Mouse (Mus musculus) retina, adult 2 months (tissue): ENCODE measurements around the gene Cux1.

Experiments used
- DNase-seq: peaks from one replicate; pipeline ENCODE4 v3.0.0-alpha.2; 2012; ENCODE audit warnings: low read depth, low spot score

The Cux1 gene

GRCm38 (mm10) chr5:136382261-136383005 lies 184.9 kb downstream of the Cux1 start:
- no peak for DNase-seq

GRCm38 (mm10) chr5:136379405-136379804 lies 187.9 kb downstream of the Cux1 start:
- DNase-seq: no peak

- DNase-seq: no peak
Measured at GRCm38 (mm10) chr5:136377101-136377500, 190.2 kb downstream of the Cux1 start.

GRCm38 (mm10) chr5:136375350-136375749 lies 191.9 kb downstream of the Cux1 start:
- no peak for DNase-seq

GRCm38 (mm10) chr5:136372276-136372675 lies 195.0 kb downstream of the Cux1 start:
- DNase-seq: no peak

GRCm38 (mm10) chr5:136363421-136363820 lies 203.9 kb downstream of the Cux1 start:
- no peak for DNase-seq

- DNase-seq: no peak
Measured at GRCm38 (mm10) chr5:136362473-136363230, 204.6 kb downstream of the Cux1 start.

- DNase-seq: no peak
Measured at GRCm38 (mm10) chr5:136362021-136362420, 205.3 kb downstream of the Cux1 start.

GRCm38 (mm10) chr5:136357227-136357626 lies 210.1 kb downstream of the Cux1 start:
- DNase-seq: no peak

GRCm38 (mm10) chr5:136355583-136356126 lies 211.6 kb downstream of the Cux1 start:
- DNase-seq: no peak

- no peak for DNase-seq
Measured at GRCm38 (mm10) chr5:136354729-136355128, 212.6 kb downstream of the Cux1 start.

GRCm38 (mm10) chr5:136353114-136353513 lies 214.2 kb downstream of the Cux1 start:
- no peak for DNase-seq

GRCm38 (mm10) chr5:136343156-136343890 lies 224.0 kb downstream of the Cux1 start:
- DNase-seq: no peak

GRCm38 (mm10) chr5:136336798-136337527 lies 230.3 kb downstream of the Cux1 start:
- DNase-seq: no peak

- DNase-seq: no peak
Measured at GRCm38 (mm10) chr5:136335681-136336080, 231.6 kb downstream of the Cux1 start.

GRCm38 (mm10) chr5:136334780-136335179 lies 232.5 kb downstream of the Cux1 start:
- no peak for DNase-seq

GRCm38 (mm10) chr5:136334051-136334450 lies 233.2 kb downstream of the Cux1 start:
- DNase-seq: no peak

GRCm38 (mm10) chr5:136332786-136333462 lies 234.4 kb downstream of the Cux1 start:
- no peak for DNase-seq

GRCm38 (mm10) chr5:136327736-136328135 lies 239.6 kb downstream of the Cux1 start:
- no peak for DNase-seq

- no peak for DNase-seq
Measured at GRCm38 (mm10) chr5:136326626-136327025, 240.7 kb downstream of the Cux1 start.

GRCm38 (mm10) chr5:136324506-136324905 lies 242.8 kb downstream of the Cux1 start:
- DNase-seq: no peak
